Mouse (Mus musculus) adrenal gland, adult 18-20 months (tissue): ENCODE measurements around the gene Znhit6. TPM values are rescaled to one million over a fixed set of nuclear protein-coding genes. Genes with fewer than 3 reads are reported as not detected.

Experiments used
- total RNA-seq, 2 experiments: library from RNA; stranded (reverse); gene quantifications; 1 replicate in 1 of 2; 2 replicates in 1 of 2; pipeline ENCODE4 v1.2.3; 2021

Znhit6 gene
- total RNA-seq, 2 experiments from 2014 or later, result 13.0 to 17.6 TPM

Other genes starting within 250 kb of the Znhit6 start
- gene Ccn1, start 73.8 kb downstream of the Znhit6 start, total RNA-seq, result 10 to 100 TPM; 12.8 to 37.4 TPM
- 1 to 10 TPM; 2.4 to 3.5 TPM for gene Ddah1, start 182.5 kb downstream of the Znhit6 start, total RNA-seq